Mouse (Mus musculus): ENCODE results near the gene Ctbs. TPM values are rescaled to one million over a fixed set of nuclear protein-coding genes. Genes with fewer than 3 reads are reported as not detected.
"Not testable (repeated sequence)": the region's sequence is repeated elsewhere in the genome, so short reads cannot be mapped to it uniquely, and the experiment has no call there.

The Ctbs gene
- polyA plus RNA-seq, 1 experiment, result 0.36 TPM

- TF ChIP-seq TAL1 (IDR thresholded peaks at IDR 0.05; ENCODE audit: low read length) (no peak), GATA1 (IDR thresholded peaks at IDR 0.05; ENCODE audit: low read length) (no peak)
- Histone ChIP-seq H3K4me1 (ENCODE audit: control insufficient read depth) (peaks cover 15% of the 10 kb centered on the region), H3K36me3 (ENCODE audit: control insufficient read depth) (peaks cover 93% of the 10 kb centered on the region)
Observed at GRCm38 (mm10) chr3:146424306-146424900, 25.2 kb upstream of the Ctbs start.

GRCm38 (mm10) chr3:146425902-146426301 is 23.7 kb upstream of the Ctbs start:
- Histone ChIP-seq H3K4me3 (replicated peaks) (no peak overlapping the region), H3K4me1 (ENCODE audit: control insufficient read depth) (peaks cover 12% of the 10 kb centered on the region), H3K36me3 (ENCODE audit: control insufficient read depth) (peaks cover 93% of the 10 kb centered on the region), H3K9me3 (ENCODE audit: control insufficient read depth, low read length) (no peaks in the 10 kb centered on the region), H3K27me3 (ENCODE audit: control insufficient read depth) (no peaks in the 10 kb centered on the region)
- no peak for TF ChIP-seq GATA1 (IDR thresholded peaks at IDR 0.05; ENCODE audit: low read length)
- no peak for TF ChIP-seq TAL1 (IDR thresholded peaks at IDR 0.05; ENCODE audit: low read length)

More at GRCm38 (mm10) chr3:146424306-146424900, 25.2 kb upstream of the Ctbs start:
- Histone ChIP-seq H3K4me3 (replicated peaks) (no peak overlapping the region), H3K27me3 (ENCODE audit: control insufficient read depth) (no peaks in the 10 kb centered on the region), H3K9me3 (ENCODE audit: control insufficient read depth, low read length) (no peaks in the 10 kb centered on the region)

GRCm38 (mm10) chr3:146426489-146426888 is 23.1 kb upstream of the Ctbs start:
- H3K36me3 ChIP-seq (ENCODE audit: control insufficient read depth), result peaks cover 93% of the 10 kb centered on the region
- TF ChIP-seq TAL1 (IDR thresholded peaks at IDR 0.05; ENCODE audit: low read length) (no peak), GATA1 (IDR thresholded peaks at IDR 0.05; ENCODE audit: low read length) (no peak)
- peaks cover 17% of the 10 kb centered on the region for H3K4me1 ChIP-seq (ENCODE audit: control insufficient read depth)
- H3K9me3 ChIP-seq (ENCODE audit: control insufficient read depth, low read length), result no peaks in the 10 kb centered on the region
- no peaks in the 10 kb centered on the region for H3K27me3 ChIP-seq (ENCODE audit: control insufficient read depth)
- no peak overlapping the region for H3K4me3 ChIP-seq (replicated peaks)

GRCm38 (mm10) chr3:146433063-146433462 is 16.5 kb upstream of the Ctbs start:
- not testable (repeated sequence) for H3K9me3 ChIP-seq (ENCODE audit: control insufficient read depth, low read length); H3K4me3 ChIP-seq (replicated peaks); H3K27me3 ChIP-seq (ENCODE audit: control insufficient read depth)
- peaks cover 100% of the 10 kb centered on the region for H3K36me3 ChIP-seq (ENCODE audit: control insufficient read depth)
- peaks cover 30% of the 10 kb centered on the region for H3K4me1 ChIP-seq (ENCODE audit: control insufficient read depth)

- H3K9me3 ChIP-seq (ENCODE audit: control insufficient read depth, low read length), result no peaks in the 10 kb centered on the region
- peaks cover 30% of the 10 kb centered on the region for H3K4me1 ChIP-seq (ENCODE audit: control insufficient read depth)
- no peak overlapping the region for H3K4me3 ChIP-seq (replicated peaks)
- no peak for TF ChIP-seq GATA1 (IDR thresholded peaks at IDR 0.05; ENCODE audit: low read length)
- no peaks in the 10 kb centered on the region; the same call in 1 of the 2 replicates for H3K27me3 ChIP-seq (ENCODE audit: control insufficient read depth)
- peaks cover 100% of the 10 kb centered on the region for H3K36me3 ChIP-seq (ENCODE audit: control insufficient read depth)
Observed at GRCm38 (mm10) chr3:146433681-146434350, 15.8 kb upstream of the Ctbs start.

- H3K4me1 ChIP-seq (ENCODE audit: control insufficient read depth), result peaks cover 30% of the 10 kb centered on the region
- no peak overlapping the region for H3K4me3 ChIP-seq (replicated peaks)
- TF ChIP-seq TAL1 (IDR thresholded peaks at IDR 0.05; ENCODE audit: low read length) (no peak), GATA1 (IDR thresholded peaks at IDR 0.05; ENCODE audit: low read length) (no peak)
- H3K36me3 ChIP-seq (ENCODE audit: control insufficient read depth), result peaks cover 100% of the 10 kb centered on the region
- no peaks in the 10 kb centered on the region; the same call in 1 of the 2 replicates for H3K27me3 ChIP-seq (ENCODE audit: control insufficient read depth)
- no peaks in the 10 kb centered on the region for H3K9me3 ChIP-seq (ENCODE audit: control insufficient read depth, low read length)
Observed at GRCm38 (mm10) chr3:146434686-146435085, 14.9 kb upstream of the Ctbs start.

GRCm38 (mm10) chr3:146435533-146435932 is 14.1 kb upstream of the Ctbs start:
- no peaks in the 10 kb centered on the region; the same call in 1 of the 2 replicates for H3K27me3 ChIP-seq (ENCODE audit: control insufficient read depth)
- peaks cover 100% of the 10 kb centered on the region for H3K36me3 ChIP-seq (ENCODE audit: control insufficient read depth)
- H3K4me1 ChIP-seq (ENCODE audit: control insufficient read depth), result peaks cover 29% of the 10 kb centered on the region
- H3K9me3 ChIP-seq (ENCODE audit: control insufficient read depth, low read length), result no peaks in the 10 kb centered on the region
- no peak overlapping the region for H3K4me3 ChIP-seq (replicated peaks)
- TF ChIP-seq TAL1 (IDR thresholded peaks at IDR 0.05; ENCODE audit: low read length) (no peak), GATA1 (IDR thresholded peaks at IDR 0.05; ENCODE audit: low read length) (no peak)

- TF ChIP-seq GATA1 (IDR thresholded peaks at IDR 0.05; ENCODE audit: low read length) (no peak), TAL1 (IDR thresholded peaks at IDR 0.05; ENCODE audit: low read length) (no peak)
- H3K36me3 ChIP-seq (ENCODE audit: control insufficient read depth), result peaks cover 99% of the 10 kb centered on the region
- no peaks in the 10 kb centered on the region for H3K9me3 ChIP-seq (ENCODE audit: control insufficient read depth, low read length)
- no peak overlapping the region for H3K4me3 ChIP-seq (replicated peaks)
- H3K4me1 ChIP-seq (ENCODE audit: control insufficient read depth), result peaks cover 24% of the 10 kb centered on the region
- H3K27me3 ChIP-seq (ENCODE audit: control insufficient read depth), result no peaks in the 10 kb centered on the region; the same call in 1 of the 2 replicates
Observed at GRCm38 (mm10) chr3:146436114-146436513, 13.5 kb upstream of the Ctbs start.

- no peaks in the 10 kb centered on the region for H3K4me1 ChIP-seq (ENCODE audit: control insufficient read depth)
- TF ChIP-seq GATA1 (IDR thresholded peaks at IDR 0.05; ENCODE audit: low read length) (no peak), TAL1 (IDR thresholded peaks at IDR 0.05; ENCODE audit: low read length) (no peak)
- H3K27me3 ChIP-seq (ENCODE audit: control insufficient read depth), result no peaks in the 10 kb centered on the region
- peaks cover 97% of the 10 kb centered on the region for H3K36me3 ChIP-seq (ENCODE audit: control insufficient read depth)
- no peak overlapping the region for H3K4me3 ChIP-seq (replicated peaks)
- peaks cover 1% of the 10 kb centered on the region; the same call in 1 of the 2 replicates for H3K9me3 ChIP-seq (ENCODE audit: control insufficient read depth, low read length)
Observed at GRCm38 (mm10) chr3:146440011-146440410, 9.6 kb upstream of the Ctbs start.
